Mouse (Mus musculus) testis, adult 2 months (tissue): ENCODE measurements around the gene Fam126b.

Experiments used
- CTCF ChIP-seq: fragments of 200-500 bp; IDR thresholded peaks from 2 replicates; pipeline ENCODE4 v1.5.1; 2012; ENCODE audit warnings: low read depth, mild to moderate bottlenecking, inconsistent platforms, low read length, moderate library complexity; ENCODE audit not compliant: control insufficient read depth, insufficient read depth, insufficient replicate concordance
- POLR2A ChIP-seq: fragments of 200-500 bp; IDR thresholded peaks from 2 replicates; pipeline ENCODE4 v1.6.1; 2012; ENCODE audit warnings: low read depth, mild to moderate bottlenecking, inconsistent platforms, low read length, moderate library complexity; ENCODE audit not compliant: control insufficient read depth

DNA sequence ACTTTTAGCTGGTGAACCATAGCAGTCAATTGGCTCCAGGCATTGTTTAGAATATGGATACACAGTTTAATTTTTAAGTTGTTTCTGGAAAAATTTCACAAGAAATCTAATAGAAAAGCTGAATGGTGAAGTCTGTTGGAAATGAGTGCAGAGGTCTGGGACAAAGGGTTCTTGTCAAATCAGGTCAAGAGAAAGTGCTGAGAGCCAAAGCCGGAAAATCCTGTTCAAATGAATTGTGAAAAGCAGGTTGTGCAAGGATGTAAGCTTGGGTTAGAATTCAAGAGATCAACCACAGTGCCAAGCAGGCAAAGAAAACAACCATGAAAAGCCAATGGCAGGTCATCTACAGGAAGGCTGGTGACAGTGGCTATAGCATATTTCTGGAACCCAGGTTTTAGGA is 24.0 kb upstream of the Fam126b start:
- TF ChIP-seq CTCF = no peak
- TF ChIP-seq POLR2A = no peak
